Mouse (Mus musculus) fibroblast of lung, adult 2 months (primary cell): Measurements from ENCODE around the gene Rere.

ENCODE experiments used
- DNase-seq: peaks from one replicate; pipeline ENCODE4 v3.0.0-alpha.2; 2011; ENCODE audit warnings: low read depth

Gene Rere

GRCm38 (mm10) chr4:150347387-150347672 lies 65.9 kb downstream of the Rere start:
- no peak for DNase-seq

GRCm38 (mm10) chr4:150349680-150350101 lies 68.2 kb downstream of the Rere start:
- no peak for DNase-seq

GRCm38 (mm10) chr4:150351419-150352075 lies 70.1 kb downstream of the Rere start:
- DNase-seq = no peak

- DNase-seq = no peak
These were observed 71.3 kb downstream of the Rere start for GRCm38 (mm10) chr4:150352736-150353135.

- no peak for DNase-seq
These were observed 72.0 kb downstream of the Rere start for GRCm38 (mm10) chr4:150353376-150353900.

GRCm38 (mm10) chr4:150355801-150356200 lies 74.4 kb downstream of the Rere start:
- no peak for DNase-seq

GRCm38 (mm10) chr4:150361986-150362691 lies 80.7 kb downstream of the Rere start:
- DNase-seq = no peak

- no peak for DNase-seq
These were observed 81.4 kb downstream of the Rere start for GRCm38 (mm10) chr4:150362858-150363257.

GRCm38 (mm10) chr4:150364786-150365185 lies 83.3 kb downstream of the Rere start:
- no peak for DNase-seq

- DNase-seq = no peak
These were observed 85.2 kb downstream of the Rere start for GRCm38 (mm10) chr4:150366510-150367208.

- DNase-seq = no peak
These were observed 90.3 kb downstream of the Rere start for GRCm38 (mm10) chr4:150371580-150372380.

GRCm38 (mm10) chr4:150372631-150373041 lies 91.2 kb downstream of the Rere start:
- no peak for DNase-seq

GRCm38 (mm10) chr4:150373111-150374109 lies 92.0 kb downstream of the Rere start:
- DNase-seq = no peak

GRCm38 (mm10) chr4:150374651-150375447 lies 93.4 kb downstream of the Rere start:
- no peak for DNase-seq

GRCm38 (mm10) chr4:150375448-150375935 lies 94.0 kb downstream of the Rere start:
- no peak for DNase-seq

- DNase-seq = no peak
These were observed 97.9 kb downstream of the Rere start for GRCm38 (mm10) chr4:150379313-150379712.

GRCm38 (mm10) chr4:150379772-150380171 lies 98.3 kb downstream of the Rere start:
- DNase-seq = no peak

- DNase-seq = no peak
These were observed 98.8 kb downstream of the Rere start for GRCm38 (mm10) chr4:150380273-150380672.

GRCm38 (mm10) chr4:150382504-150382903 lies 101.1 kb downstream of the Rere start:
- DNase-seq = no peak

GRCm38 (mm10) chr4:150384405-150384804 lies 103.0 kb downstream of the Rere start:
- DNase-seq = no peak
